Mouse (Mus musculus) hindlimb bud, embryonic 11.5 days (tissue): ENCODE results near the gene Gm11567.
"Not testable (repeated sequence)": the region's sequence is repeated elsewhere in the genome, so short reads cannot be mapped to it uniquely, and the experiment has no call there.

Source experiments
- DNase-seq: peaks from one replicate; pipeline ENCODE4 v3.0.0-alpha.2; 2012; ENCODE audit warnings: low read depth, low spot score; ENCODE audit errors: extremely low spot score

Gene Gm11567

GRCm38 (mm10) chr11:99878887-99879286 lies at the start of gene Gm11567:
Gene Gm11567, plus strand, starts transcription at chr11:99879187.
- not testable (repeated sequence) for DNase-seq

- no peak for DNase-seq
Observed at GRCm38 (mm10) chr11:99837966-99838365, 41.0 kb upstream of the Gm11567 start, which contains the start of gene 2300003K06Rik. Gene 2300003K06Rik, minus strand, starts transcription at chr11:99838066.

DNA sequence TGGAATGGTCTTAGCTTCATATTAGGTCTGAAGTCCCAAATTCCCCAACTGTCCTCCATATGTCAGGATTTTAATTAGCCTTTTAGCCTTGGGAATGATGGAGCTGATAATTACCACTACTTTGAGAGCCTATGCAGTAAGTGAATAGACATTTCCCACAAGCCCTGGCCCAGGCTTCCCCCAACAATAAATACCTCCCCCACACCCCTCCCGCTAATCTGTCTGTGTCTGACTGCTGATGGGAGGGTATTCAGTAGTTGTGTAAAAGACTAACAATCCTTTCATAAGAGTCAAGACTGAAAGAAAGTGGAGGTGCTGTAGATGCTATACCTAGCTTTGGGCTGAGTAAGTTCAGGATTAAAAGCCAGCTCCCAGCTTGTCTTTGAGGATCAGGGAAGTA lies 36.8 kb upstream of the Gm11567 start:
- no peak for DNase-seq

DNA sequence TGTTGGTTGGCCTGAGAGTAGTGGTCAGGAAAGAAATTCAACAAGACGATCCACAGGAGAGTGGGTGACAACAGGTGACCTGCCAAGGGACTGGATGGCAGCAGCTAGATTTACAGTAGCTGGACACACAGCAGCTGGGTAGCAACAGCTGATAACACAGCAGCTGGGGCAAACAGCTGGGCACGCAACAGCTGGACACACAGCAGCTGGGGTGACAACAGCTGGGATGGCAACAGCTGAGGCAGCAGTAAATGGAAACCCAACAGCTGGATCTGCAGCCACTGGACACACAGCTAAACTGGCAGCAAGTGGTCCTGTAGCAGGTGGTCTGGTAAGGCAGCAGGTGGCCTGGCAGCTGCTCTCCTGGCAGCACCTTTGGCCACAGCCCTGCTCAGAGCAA lies 32.2 kb upstream of the Gm11567 start:
- no peak for DNase-seq

DNA sequence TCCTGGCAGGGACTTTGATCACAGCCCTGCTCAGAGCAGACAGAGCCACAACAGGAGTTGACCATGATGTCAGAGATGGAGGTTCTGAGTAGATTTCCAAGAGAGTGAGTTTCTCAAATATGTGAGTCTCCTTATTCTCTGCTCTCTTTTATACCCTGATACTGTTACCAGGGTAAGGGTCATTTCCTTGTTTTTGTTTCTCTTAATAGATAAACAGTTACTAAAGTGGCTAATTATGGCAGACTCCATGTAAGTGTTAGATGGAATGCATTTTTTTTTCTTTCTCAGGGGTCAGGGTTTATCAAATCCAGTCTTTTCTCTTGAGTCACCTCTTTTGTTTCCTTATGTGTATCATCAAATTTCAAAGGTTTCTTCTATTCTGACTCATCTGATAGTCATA lies 27.5 kb upstream of the Gm11567 start, which contains the start of gene Krtap4-16:
TSS of gene Krtap4-16 (minus strand) at position 101 of the 400 bp plus-strand sequence.
- no peak for DNase-seq

GRCm38 (mm10) chr11:99854121-99854520 lies 24.9 kb upstream of the Gm11567 start:
- DNase-seq = no peak

DNA sequence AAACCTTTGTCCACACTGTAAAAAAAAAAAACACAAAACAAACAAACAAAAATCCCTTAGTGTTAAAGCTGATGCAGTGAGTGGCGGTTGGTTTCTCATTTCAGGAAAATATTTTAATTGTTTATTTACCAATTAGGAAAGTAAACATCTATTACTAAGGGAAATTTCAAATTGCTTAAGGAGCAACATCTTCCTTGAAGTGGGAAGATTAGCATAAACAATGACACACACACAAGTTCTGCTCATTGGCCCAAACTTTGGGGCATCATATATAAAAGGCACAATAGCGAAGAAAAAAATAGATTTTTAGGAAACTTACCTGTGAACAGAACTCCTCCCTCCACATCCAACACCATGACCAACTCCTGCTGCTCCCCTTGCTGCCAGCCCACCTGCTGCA lies 21.4 kb upstream of the Gm11567 start, which contains the start of gene Gm11568:
TSS of gene Gm11568 (plus strand) at position 301 of the 400 bp plus-strand sequence.
- no peak for DNase-seq

DNA sequence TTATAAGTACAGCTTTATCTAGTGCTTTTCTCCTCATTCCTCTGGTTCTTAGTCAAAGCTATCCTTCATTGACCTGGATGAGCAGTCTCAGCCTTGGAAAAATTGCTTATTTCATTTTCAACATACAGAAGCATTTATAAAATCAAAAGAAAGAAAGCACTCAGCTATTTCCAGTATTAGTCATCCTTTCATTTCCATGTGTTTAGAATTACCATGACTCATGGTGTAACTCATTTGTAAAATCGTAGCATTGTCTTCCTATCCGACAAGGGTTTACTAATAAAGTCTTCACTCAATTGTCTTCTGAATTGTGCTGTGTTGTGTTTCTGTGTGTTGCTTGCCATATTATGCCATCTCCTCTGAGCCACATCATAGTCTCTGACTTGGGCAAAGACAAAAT lies 20.2 kb upstream of the Gm11567 start:
- DNase-seq = no peak

DNA sequence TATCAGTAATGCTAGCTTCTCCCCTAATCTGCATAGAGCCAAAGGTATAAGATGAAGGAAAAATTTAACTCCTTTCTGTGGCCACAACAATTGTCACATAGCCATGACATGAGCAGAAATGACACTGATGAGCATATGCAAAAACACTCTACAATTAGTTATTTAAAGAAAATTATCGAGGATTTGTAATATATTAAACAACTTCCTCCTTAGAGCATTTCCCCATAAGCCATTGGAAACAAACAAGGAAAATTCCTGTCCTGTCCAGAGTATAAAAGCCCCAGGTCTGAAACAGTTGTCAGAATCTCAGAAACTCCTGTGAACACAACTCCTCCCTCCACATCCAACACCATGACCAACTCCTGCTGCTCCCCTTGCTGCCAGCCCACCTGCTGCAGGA lies 14.8 kb upstream of the Gm11567 start, which contains the start of gene Gm11559:
TSS of gene Gm11559 (plus strand) at position 301 of the 400 bp plus-strand sequence.
- not testable (repeated sequence) for DNase-seq

GRCm38 (mm10) chr11:99873089-99873488 lies 5.9 kb upstream of the Gm11567 start, which contains the start of gene Krtap9-1:
Gene Krtap9-1, plus strand, starts transcription at chr11:99873389.
- DNase-seq = not testable (repeated sequence)

- no peak for DNase-seq
Observed at GRCm38 (mm10) chr11:99907620-99908019, 28.6 kb downstream of the Gm11567 start, which contains the start of gene Krtap31-1. Gene Krtap31-1, plus strand, starts transcription at chr11:99907920.

DNA sequence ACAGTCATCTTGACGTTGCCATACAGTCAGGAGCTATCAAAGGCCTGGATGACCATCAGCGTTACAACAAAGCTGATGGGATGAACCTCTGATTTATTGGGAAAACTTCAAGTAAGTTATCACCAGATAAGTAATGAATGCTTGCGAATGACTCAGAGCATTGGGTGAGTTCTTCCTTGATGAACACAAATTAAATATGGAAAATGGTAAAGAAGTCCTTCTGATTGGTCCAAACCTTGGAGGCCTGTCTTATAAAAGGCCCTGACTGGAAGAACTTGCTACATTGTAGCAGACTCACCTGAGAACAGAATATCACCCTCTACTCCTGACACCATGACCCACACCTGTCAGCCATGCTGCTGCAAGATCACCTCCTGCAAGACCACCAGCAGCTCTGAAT lies 35.5 kb downstream of the Gm11567 start, which contains the start of gene Gm11565:
TSS of gene Gm11565 (plus strand) at position 301 of the 400 bp plus-strand sequence.
- no peak for DNase-seq
